Mouse (Mus musculus): Measurements from ENCODE around the gene Vps13a.

DNA sequence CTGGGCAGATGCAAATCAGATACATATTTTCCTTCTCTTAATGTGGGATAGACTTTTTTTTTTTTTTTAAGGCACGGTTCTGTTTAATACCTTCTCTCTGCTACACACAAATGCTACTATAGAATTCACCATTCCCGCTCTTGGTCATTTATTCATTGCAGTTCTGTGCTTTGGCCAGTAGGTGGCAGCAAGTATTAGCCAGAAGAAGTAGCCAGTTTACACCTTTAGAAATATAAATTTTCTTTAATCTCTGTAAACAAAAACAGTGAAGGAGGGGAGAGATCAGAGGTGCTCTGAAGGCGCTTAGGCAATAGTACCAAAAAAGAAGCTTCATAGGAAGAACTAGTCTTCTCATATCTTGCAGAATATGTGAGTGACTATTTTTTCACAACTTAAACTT, 22.0 kb upstream of the Vps13a start:
- TF ChIP-seq FLI1 (IDR thresholded peaks at IDR 0.05; ENCODE audit: low read length) (no peak), GATA1 (IDR thresholded peaks at IDR 0.05; ENCODE audit: borderline replicate concordance, low read length) (no peak)
